Mouse (Mus musculus) liver, adult 2 months (tissue): Measurements from ENCODE around the gene Lama2.

Experiments used
- CTCF ChIP-seq: fragments of 200-500 bp; IDR thresholded peaks from 2 replicates; pipeline ENCODE4 v1.5.1; 2011; ENCODE audit warnings: low read depth, low read length, control low read depth
- POLR2A ChIP-seq: fragments of 200-500 bp; IDR thresholded peaks from 2 replicates; pipeline ENCODE4 v1.6.1; 2011; ENCODE audit warnings: low read length, control low read depth; ENCODE audit not compliant: insufficient read depth; ENCODE audit errors: extremely low read depth

DNA sequence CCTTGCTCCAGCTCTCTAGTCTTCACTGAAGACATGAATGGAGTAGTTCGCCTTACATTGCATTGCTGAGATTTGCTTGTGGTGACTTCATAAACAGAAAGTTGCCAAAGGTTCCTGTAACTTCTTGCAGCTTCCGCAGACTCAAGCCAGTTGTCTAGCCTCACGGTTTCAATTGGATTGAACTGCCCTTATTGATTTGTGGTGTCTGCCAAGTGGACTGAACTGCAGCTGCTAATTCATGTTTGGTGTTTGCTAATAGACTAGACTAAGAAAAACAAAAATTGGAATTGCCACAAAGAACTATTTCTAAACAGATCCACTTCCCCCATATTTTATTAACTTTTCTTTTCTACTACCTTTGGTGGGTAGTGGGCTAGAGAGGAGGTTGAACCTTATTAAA, 505.4 kb downstream of the Lama2 start:
- TF ChIP-seq CTCF (no peak), POLR2A (no peak)
